Mouse (Mus musculus) right cerebral cortex, postnatal 25 days (tissue): ENCODE data around the gene Pkd1l2.

Source experiments
- DNase-seq: peaks from one replicate; pipeline ENCODE4 v3.0.0; 2022

Pkd1l2 gene

DNA sequence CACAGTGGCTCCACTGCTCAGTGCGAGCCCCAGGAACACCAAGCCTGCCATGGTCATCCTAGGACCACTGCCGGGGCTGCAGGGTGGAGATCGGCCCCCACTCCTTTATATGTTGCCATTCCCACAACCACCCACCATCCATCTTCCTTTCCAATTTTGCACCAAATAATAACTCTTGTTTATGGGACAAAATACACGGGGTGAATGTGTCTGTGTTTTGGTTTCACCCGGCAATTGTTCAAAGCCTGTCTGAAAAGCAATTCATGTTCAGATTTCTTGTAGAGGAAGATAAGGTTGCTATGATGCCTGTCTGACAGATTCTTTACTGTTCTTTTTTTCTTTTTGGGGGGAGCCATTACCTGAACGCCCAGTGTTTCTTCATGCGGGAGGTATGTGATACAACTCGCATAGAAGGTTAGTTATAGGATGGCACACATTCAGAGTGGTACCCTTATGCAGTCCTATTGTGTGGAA, at the start of gene Pkd1l2:
Pkd1l2 (minus strand) TSS at position 51 of the 474 bp plus-strand sequence.
- no peak for DNase-seq

DNA sequence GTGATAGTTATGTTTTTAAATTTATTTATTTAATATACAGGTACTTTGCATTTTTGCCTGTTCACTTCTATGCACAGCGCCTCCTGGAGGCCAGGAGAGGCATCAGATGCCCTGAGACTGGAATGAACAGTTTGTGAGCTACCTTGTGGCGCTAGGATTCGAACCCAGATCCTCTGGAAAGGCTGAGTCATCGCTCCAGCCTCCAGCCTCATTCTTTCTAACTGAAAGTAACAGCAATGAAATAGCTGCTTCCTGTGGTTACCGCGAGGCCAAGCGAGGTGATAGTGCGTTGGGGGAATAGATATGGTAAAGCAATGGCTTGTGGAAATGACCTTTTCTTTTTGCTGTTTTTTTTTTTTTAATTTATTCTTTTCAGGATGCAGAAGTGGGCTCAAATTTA, 44.8 kb upstream of the Pkd1l2 start:
- no peak for DNase-seq

DNA sequence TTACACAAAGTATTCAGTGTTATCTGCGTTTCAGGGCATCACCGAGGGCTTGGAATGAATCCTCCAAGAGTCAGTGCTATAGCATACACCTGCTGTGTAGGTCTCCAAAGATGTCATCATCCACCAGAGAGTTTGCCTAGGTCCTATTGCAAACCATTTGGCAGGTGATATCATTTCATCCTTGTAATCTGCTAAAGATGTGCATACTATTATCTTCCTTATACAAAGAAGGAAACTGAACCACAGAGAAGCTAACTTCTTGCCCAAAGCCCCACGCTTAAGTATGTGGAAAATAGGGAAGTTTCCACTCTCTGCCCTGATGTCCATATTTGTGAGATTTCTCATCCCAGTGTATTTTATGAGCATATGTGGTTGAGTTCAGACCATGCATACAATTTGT, 44.2 kb upstream of the Pkd1l2 start:
- no peak for DNase-seq

GRCm38 (mm10) chr8:117125854-117126253, 43.6 kb upstream of the Pkd1l2 start:
- no peak for DNase-seq

DNA sequence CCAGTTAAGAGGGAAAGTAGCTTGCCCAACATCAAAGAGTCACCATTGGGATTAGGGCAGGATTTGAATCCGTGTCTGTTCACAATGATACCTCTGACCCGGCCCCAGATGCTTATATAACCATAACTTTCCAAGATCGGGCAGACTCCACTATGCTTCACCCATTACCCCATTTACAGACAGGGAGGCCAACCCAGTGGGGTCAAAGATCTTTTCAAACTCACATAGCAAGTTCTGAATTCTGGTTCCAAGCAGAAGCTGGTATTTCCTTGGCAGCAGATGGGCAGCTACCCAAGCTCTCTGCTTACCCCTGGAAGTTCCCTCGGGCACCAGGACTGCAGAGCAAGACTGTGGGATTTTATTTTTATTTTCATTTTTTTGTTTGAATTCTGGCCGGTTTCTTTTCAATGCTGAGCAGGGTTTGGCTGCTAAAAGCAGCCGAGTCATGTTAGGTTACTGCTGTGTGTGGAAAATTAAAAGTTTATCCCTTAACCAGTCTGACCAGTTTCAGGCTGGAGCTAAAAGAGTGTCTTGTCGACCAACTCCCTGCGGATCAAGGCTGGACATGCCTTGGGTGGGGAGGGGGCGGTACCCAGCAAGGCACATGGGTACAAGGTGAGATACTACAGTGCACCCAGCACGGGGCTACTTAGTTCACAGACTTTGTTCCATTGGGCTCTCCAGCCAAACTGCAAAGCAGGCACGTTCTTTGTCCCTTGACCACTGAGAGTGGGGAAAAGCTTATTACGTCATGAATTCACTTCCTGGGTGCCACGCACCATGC, 41.8 kb upstream of the Pkd1l2 start:
- no peak for DNase-seq

DNA sequence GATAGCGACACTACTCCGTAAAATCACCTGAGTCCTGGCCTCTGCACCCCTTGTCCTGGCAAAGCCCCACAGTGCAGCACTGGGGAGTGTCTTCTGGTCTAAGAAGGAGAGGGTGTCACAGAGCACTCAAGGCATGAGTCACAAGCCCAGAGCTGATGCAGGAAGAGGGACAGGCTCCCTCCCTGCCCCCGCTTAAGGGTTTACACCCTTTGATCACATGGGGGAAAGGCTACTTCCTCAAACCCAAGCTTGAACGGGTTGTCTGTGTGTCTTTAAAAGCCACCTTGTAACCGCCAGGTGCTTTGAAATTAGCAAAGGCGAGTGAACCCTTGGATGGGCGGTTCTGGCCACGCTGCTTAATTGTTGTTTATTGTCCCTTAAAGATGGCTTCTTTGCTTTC, 39.0 kb upstream of the Pkd1l2 start:
- DNase-seq: no peak

- DNase-seq: no peak
These were observed 36.2 kb upstream of the Pkd1l2 start for GRCm38 (mm10) chr8:117118409-117118808.

GRCm38 (mm10) chr8:117116534-117116933, 34.3 kb upstream of the Pkd1l2 start:
- DNase-seq: no peak

DNA sequence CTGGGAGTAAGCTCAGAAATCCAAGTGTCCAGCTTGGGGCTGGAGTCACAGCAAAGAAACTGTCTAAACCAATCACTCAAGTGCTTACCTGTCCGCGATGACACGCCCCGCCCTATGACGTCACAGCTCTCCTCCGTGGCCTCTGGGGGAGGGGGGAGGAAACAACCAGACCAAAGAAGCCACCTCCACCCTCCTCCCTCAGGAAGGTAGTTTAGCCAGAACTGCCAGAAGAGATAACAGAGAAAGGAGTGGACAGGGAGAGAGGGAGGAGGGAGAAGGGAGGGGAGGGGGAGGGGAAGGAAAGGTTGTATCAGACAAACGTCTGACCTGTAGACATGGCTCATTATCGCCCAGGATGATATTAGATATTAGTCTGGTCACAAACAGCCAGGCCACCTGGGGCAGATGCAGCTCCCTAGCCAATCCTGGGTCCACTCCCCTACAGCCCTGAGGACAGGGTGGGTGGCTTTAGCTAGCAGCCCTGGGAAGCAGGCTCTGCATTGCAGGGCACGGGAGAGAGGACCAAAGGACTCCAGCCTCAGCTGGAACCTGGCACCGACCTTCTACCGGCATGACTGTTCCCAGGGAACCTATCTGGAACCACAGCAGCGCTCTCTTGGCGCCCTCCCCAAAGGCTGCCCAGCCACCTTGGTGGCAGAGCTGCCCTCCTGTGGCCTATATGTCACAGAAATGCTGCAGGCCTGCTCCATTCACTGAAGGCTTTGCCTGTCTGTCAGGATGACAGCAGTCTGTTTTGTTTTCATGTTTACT, 33.6 kb upstream of the Pkd1l2 start:
- DNase-seq: no peak

- no peak for DNase-seq
These were observed 32.8 kb upstream of the Pkd1l2 start for GRCm38 (mm10) chr8:117115094-117115493.

DNA sequence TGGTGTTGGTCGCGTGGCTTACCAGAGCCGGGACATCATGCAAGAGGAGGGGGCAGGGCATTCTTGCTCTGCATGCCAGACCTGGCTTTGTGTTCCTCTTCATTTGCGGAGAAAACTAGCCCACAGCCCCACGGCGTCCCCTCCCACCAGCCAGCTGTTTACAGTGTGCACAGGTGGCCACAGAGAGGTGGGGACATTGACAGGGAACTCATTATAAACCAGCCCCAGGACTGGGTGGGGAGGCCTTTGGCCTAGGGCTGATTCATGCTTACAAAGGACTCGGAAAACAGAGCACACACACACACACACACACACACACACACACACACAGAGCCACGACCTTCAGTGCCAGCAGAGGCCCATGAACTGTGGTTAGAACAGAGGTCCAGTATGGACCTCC, 30.0 kb upstream of the Pkd1l2 start:
- no peak for DNase-seq

GRCm38 (mm10) chr8:117111641-117112040, 29.4 kb upstream of the Pkd1l2 start:
- DNase-seq: no peak

DNA sequence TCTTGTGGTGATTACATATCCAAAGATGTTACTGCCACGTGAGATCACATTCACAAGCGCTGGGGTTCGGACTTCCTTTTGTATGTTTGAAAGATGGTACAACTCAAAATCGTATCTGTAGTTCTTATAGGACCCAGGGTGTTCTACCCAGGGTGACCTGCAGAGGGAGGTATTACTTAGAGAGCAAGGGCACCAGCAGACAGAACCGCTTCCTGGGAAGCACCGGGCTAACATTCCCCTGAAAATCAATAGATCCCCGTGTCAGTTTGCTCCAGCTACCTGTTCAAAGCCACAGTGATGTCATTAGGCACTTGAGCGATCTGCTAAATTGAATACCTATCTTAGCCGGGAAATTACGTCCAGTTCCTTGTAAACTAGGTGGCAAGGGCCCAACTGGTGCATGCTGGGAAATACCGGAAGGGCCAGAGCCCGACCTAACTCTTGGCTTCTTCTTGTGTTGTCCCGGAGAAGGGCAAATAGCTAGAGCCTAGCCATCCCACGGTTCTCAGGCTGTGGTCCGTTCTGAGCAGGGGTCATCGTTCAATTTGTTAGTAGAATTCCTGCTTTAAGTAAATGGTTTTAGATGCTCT, 27.6 kb upstream of the Pkd1l2 start:
- DNase-seq: no peak

DNA sequence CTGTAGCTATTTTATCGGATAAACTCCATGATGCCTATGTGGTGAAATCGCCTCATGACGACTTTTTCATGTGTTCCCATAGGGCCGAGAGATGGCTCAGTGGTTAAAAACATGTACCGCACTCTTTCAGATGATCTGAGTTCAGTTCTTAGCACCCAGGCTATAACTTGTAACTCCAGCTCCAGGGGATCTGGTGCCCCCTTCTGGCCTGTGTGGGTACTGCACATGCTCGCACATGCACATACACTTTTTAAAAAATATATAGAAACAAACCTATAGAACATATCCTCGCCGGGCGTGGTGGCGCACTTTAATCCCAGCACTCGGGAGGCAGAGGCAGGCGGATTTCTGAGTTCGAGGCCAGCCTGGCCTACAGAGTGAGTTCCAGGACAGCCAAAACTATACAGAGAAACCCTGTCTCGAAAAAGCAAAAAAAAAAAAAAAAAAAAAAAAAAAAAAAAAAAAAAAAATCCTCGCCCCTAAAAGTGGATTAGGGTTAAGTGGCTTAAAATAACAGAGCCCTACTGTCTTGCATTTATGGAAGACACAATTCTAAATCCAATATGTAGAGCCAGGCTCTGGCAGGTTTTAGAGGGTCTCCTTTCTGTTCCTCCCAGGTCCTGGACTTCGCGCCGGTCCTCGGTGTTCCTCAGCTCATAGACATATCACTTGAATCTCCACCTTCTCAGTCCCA, 26.9 kb upstream of the Pkd1l2 start:
- DNase-seq: no peak

DNA sequence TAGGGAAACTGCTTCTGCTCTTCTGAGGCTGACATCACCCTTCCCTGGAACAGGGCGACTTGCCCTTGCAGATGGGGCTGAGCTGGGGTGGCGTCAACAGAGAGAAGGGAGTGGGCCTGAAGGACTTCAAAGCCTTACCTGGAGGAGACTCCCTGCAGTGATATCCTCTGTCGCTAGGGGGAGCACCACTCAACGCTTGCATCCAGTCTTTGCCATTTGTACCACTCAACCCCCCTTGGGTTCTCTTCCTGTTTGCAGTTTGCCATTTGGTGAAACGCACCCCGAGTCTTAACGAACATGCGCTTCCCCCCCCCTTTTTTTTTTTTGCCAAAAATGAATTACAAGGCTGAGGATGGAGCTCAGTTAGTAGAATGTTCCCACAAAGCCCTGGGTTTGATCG, 25.3 kb upstream of the Pkd1l2 start:
- peak; percentile 54 for DNase-seq

DNA sequence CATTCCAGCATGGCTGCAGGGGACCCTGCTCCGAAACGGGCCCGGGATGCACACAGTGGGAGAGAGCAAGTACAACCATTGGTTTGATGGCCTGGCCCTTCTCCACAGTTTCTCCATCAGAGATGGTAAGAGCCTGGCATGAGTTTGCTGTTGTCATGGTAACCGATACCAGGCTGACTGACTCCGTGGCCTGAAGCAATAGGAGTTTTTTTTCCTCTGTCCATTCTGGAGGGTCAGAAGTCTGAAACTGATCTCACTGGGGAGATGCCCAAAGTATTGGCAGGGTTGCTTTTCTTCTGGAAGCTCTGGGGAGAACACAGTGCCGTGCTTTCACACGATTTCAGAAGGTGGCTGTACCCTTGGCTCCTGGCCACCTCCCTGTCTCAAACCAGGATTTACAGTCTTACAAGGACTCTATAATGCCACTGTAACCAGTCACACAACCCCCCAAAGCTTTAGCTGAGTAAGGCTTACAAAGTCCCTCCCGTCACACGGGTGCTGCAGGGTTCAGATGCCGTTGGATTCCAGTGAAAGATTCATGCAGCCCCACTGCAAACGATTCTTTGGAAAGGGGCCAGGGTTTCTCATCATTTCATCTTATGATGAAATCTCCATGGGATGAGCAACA, 15.4 kb upstream of the Pkd1l2 start:
- no peak for DNase-seq

- DNase-seq: no peak
These were observed 14.9 kb upstream of the Pkd1l2 start for GRCm38 (mm10) chr8:117097051-117097563.

DNA sequence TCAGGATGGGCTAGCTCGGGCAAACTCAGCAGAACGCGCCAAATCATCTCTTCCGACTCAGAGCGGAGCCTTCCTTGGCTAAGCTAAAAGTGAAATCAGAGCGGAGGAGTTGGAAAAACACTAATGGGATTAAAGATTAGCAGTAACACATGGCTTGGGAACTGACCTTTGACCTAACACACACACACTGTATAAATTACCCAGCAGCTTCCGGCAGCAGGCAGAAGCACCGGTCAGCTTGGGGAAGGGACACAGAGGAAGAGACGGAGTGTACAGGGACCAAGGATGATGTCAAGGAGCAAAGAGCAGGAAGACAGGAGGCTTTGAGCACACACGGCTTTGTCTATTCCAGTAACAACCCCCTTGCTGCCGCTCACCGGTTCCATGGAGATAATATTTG, 13.4 kb upstream of the Pkd1l2 start, which contains the start of gene Bco1:
Bco1 (plus strand) TSS at position 208 of the 400 bp plus-strand sequence.
- DNase-seq: no peak

GRCm38 (mm10) chr8:117094053-117094452, 11.8 kb upstream of the Pkd1l2 start:
- peak; percentile 48 for DNase-seq

- no peak for DNase-seq
These were observed 7.6 kb upstream of the Pkd1l2 start for GRCm38 (mm10) chr8:117089802-117090201.

DNA sequence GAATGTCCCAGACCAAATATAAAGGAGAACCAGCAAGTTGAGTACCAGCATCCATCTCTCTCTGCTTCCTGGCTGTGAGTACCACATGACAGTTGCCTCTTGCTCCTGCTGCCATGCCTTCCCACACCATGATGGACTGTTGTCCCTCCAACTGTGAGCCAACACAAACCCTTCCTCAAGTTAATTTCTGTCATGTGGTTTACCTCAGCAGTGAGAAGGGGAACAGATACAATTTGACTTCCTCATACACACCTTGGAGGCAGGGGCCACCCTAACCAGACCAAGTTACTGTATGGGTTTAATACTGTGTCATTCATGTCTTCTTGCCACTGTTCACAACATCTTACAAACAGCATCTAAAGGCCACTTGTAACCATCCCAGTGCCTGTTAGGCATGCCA, 4.8 kb upstream of the Pkd1l2 start:
- no peak for DNase-seq

DNA sequence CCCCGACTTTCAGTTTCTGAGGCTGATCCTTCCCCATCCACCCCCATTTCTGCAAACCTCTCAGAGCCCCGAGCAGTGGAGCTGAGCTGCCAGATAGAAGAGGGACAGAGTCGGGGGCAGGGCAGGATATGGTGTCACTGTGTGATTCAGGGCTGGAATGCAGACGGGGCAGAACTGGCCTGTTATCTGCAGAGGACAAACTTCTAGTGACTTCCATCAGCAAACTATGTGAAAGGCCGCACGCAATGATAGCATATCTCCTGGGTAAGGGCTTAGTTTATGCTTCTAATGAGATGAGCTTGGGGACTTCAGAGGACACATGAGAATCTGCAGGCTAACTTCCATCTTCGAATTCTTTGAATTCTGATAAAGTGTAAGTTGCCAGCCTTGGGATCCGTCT, 3.3 kb upstream of the Pkd1l2 start:
- no peak for DNase-seq
